Mouse (Mus musculus) adrenal gland (tissue): ENCODE data around the gene Fto.

Experiments used
- intact Hi-C: fragments of 180-260 bp; cut with DNase I; formaldehyde crosslinking; loops from one replicate; pipeline ENCODE4 v1.15.1; 2025

Gene Fto

GRCm38 (mm10) chr8:91551166-91551765 is 237.9 kb downstream of the Fto start:
- intact Hi-C loops, result no loop called here

DNA sequence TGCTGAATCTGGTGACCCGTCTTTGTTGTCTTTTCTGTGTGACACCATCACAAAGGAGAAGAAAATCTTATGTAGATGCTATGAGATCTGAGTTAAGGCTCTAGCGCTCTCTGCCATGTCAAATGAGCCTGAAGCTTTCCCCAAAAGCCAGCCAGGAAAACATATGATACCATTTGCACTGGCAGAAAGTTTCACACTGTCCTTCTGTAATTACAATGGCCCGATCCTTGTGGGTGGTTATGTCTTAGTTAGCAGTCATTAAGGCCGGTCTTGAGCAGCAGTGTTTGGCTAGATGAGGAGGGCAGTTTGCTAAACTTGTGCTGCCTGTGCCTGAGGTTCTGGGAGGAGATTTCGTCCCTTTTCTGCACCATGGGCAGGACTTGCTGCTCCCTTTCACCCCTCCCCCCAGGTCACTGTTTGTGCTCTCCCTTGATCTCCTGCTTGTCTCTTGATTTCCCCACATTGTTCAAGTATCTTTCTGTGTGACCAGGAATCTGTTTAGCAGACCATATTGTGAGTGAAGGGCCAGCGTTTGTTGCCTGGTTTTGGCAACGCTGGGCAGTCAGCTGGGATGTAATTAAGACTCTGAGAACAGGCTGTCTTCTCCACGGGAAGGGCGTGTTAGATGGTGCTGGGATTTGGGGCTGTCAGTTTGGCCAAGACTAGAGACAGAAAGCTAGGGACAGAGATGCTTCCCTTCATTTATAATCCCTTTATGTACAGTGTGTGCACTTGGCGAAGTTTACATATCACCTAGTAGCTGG is 238.6 kb downstream of the Fto start:
- intact Hi-C loops, result no loop called here

- intact Hi-C loops, result no loop called here
Observed at GRCm38 (mm10) chr8:91552635-91553034, 239.3 kb downstream of the Fto start.

DNA sequence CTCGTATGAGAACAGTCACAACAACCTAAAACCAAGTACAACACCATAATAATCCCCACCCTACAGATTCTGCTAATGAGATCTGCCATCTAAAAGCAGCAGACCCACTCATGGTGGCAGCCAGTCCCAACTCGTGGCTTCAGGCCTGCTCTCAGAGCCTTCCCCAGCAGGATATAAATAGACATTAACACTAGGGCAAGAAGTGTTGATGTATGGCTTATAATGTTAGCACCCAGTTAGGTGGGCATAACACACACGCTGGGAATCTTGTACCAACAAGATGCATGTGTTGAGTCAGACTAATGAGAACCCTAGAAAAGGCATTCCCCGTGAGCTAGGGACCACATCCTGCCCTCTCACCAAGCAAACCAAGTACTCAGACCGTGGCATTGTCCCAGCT is 240.1 kb downstream of the Fto start:
- intact Hi-C loops, result no loop called here

- intact Hi-C loops, result no loop called here
Observed at GRCm38 (mm10) chr8:91557041-91557587, 243.8 kb downstream of the Fto start.

DNA sequence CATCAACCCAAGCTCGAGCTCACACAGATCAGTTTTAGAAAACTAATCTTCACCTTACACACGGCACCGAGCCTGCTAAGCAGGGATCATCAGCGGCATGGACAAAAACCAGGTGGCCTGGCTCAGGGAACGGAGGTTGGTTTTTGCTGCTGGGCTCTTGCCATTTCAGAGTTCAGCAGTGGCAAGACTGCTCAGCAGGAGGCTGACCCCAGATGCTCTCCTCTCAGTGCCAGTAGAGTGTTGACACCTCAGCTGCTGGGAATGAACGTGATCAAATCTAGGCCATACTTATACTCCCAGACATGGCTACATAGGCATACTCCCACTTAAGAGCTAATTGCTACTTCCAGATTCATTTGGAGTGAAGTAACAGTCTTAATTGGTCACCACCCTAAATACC is 245.1 kb downstream of the Fto start:
- intact Hi-C loops, result no loop called here

DNA sequence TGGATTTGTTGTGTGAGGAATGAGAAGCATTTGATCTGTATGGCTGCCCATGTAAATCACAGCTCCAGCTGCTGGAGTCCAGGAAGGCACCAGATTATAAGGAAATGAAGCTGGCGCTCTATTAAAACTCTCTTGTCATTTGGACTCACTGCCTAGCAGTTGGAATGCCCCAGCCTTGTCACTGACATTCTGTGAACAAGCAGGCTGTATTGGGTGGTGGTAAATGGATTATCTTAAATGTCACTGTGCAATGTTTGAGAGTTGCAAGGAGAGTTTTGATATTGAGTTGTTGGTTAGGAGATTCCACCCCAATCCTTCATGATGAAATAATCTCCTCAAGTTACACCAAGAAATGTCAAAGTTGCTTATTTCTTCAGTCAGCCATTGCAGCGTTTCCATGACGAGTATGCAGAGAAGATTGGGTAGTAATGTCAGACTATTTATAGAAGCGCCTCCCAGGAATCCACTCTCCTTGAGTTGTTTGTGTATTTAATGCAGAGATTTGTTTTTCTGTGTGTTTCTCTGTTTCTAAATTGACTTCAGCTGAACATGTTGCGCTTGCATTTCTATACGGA is 246.8 kb downstream of the Fto start:
- intact Hi-C loops, result no loop called here

DNA sequence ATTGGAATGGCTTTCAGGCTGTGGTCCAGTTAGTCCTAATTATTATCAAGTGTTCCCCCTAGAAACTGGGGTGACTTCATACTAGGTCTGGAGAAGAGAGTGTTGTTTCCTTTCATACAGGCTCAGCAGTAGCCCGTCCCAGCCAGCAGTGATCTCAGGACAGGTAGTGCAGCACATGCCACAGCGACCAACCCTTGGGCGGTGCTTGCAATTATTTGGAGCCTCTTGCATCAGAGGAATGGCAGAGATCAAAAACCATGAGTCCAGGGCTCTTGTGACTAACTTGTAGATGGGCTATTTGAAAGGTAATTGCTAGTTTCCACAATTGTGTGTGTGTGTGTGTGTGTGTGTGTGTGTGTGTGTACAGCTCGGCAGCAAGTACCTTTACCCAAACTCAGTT is 247.9 kb downstream of the Fto start:
- intact Hi-C loops, result no loop called here

GRCm38 (mm10) chr8:91562600-91562999 is 249.3 kb downstream of the Fto start:
- intact Hi-C loops, result no loop called here

DNA sequence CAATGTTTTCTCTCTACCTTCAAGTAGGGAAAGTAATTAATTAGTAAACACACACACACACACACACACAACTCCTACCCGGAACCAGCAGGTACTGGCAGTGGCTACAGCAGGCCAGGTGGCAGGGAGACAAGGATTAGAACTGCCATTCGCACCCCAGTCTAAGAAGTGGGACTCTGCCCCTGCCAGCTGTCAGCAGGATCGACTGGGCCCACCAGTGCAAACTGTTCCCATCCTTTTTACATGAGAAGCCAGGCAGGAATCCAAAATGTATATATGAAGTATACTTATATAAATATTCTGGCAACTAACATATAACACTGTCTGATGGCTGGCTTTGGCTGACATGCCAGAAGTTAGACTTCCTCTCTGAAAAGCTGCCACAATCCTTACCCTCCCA is 250.0 kb downstream of the Fto start:
- intact Hi-C loops, result no loop called here

DNA sequence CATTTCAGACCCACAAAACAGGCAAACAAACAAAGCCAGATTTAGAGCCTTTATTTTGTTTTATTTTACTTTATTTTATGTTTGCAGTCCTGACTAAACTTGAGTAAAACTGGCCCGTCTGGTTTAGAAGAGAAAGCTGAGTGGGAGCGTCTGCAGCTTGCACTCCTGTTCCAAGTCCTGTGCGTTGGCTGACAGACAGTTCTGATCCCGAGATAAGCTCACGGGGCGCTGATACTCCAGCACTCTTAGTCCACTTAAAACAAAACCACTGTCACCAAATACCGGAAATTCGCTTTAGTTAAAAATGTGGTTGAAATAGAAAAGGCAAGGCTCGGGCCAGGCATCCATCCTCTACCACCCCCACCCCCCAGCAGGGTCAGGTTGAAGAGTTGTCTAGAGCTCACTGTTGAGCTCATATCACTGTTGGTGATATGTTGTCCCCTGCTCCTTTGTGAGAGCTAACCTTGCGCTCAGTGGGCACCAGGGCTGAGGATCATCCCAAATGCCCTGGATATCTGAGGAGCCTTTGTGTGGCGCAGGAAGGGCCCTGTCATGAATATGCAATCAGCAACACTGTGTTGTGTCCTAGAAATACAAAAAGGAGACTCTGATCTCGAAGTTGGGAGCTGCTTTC is 252.7 kb downstream of the Fto start:
- intact Hi-C loops, result no loop called here

DNA sequence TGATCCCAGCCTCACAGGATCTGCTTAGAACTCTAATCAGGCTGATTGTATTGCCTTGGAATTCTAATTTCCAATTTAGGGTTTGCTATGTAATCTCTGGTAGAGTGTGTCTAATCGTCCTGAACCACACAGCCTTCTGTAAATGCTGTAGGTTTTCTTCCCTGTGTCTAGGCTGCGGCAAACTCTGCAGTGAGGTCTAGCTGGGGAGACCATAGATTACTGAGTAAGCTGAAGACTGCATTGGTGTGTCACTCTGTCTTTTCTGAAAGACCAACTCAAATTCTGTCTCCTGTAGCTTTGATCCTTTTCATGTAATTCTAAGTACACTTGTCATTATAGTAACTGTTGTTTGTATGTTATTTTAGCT is 253.2 kb downstream of the Fto start:
- intact Hi-C loops, result no loop called here

GRCm38 (mm10) chr8:91569874-91570273 is 256.5 kb downstream of the Fto start:
- intact Hi-C loops, result no loop called here

GRCm38 (mm10) chr8:91570809-91571208 is 257.5 kb downstream of the Fto start:
- intact Hi-C loops, result no loop called here

DNA sequence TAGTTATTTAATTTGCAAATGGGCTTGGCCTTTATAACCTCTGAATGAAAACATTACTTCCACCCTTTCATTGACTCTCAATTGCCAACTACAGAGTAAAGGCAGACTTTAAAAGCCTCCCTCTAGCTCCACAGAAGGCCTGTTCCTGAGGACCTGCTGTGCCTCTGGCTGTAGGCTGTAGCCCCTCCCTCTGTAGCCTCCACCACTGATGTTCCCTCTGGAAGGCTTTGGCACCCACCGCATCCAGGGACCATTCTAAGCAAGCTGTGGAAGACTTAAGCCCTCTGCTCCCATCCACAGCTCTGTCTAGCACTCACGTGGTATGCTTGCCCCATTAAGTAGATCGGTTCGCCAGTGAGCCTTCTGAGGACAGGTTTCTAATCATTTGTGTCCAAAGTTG is 258.7 kb downstream of the Fto start:
- intact Hi-C loops, result no loop called here

DNA sequence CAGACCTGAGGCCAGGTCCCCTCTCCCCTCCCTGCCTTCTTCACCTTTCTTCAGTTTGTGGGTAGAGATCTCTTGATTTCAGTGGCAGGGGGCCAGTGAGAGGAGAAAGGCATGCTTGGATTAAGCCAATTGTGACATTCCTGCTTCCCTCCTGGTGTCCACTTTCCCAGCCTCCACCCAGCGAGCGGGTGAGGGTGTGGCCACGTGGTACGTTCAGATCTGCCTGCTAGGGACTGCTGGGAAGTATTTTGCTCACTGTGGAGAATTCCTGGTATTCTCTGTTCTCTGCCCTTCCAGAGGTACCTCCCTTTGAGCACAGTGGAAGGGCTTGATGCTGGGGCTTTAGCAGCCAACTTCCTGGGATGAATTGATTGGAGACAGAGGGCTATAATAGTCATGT is 259.3 kb downstream of the Fto start:
- intact Hi-C loops, result no loop called here

DNA sequence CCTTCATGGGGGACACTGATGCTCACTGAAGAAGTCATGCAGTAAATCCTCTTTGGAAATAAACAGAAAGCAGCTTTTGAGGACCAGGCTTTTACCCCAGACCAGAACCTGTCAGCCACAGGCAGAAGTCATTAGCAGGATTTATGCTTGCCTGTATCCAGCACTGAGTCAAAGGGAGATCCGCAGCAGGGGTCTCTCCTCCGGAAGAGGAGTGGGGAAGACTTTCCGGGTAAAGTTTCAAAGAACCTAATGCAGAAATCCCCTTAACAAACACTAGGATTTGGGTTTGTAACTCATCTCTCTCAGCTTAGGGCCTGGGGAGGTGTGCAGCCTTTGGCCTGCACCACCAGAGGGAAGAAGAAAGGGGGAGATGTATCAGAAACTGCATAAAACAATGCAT is 262.3 kb downstream of the Fto start:
- intact Hi-C loops, result no loop called here

GRCm38 (mm10) chr8:91576086-91576917 is 263.0 kb downstream of the Fto start:
- intact Hi-C loops, result no loop called here

DNA sequence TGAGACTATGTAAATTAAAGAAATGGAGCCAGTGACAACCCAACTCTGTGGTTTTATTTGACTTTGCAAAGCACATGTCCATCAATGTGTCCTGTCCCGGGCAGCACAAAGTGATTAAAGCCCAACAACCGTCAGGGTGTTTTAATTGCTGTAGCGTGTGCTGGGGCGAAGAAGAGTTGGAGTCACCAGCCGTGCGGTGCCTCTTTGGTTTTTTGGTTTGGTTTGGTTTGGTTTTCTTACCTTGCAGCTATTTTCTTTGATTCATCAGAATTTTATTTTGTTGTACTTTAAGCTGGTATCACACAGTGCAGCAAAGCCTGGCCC is 263.6 kb downstream of the Fto start:
- intact Hi-C loops, result no loop called here

GRCm38 (mm10) chr8:91577605-91578004 is 264.3 kb downstream of the Fto start:
- intact Hi-C loops, result no loop called here

- intact Hi-C loops, result no loop called here
Observed at GRCm38 (mm10) chr8:91584620-91585415, 271.5 kb downstream of the Fto start.
